Mouse (Mus musculus) bone marrow macrophage, adult 2 months (primary cell): ENCODE results near the gene Ulk3.

ENCODE experiments used
- CTCF ChIP-seq: IDR thresholded peaks from 2 replicates; pipeline ENCODE4 v1.5.1; 2012; ENCODE audit warnings: low read depth, mild to moderate bottlenecking, low read length, moderate library complexity
- POLR2A ChIP-seq: IDR thresholded peaks from 2 replicates; pipeline ENCODE4 v1.6.1; 2012; ENCODE audit warnings: mild to moderate bottlenecking, low read depth, low read length, borderline replicate concordance

DNA sequence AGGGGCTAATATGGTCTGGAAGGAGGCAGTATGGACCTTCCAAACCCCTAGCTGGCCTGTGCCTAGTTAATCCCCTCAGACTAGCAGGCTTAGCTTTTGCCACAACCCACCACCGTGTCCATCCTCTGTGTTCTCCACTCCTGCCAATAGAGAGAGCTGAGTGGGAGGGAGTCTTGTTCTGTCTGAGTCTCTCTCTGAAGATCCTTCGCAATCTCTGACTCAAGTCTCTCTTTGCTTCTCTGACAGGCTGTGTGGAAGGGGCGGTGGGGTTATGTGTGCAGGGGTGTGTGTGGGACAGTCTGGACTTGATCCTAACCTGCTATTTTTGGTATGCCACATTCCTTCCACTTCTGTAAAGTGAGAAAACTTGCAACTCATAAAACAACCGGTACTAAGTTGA lies 15.6 kb downstream of the Ulk3 start:
- TF ChIP-seq POLR2A (no peak), CTCF (no peak)
